Mouse (Mus musculus) hindlimb bud, embryonic 11.5 days (tissue): ENCODE data around the gene Clec3a.

Experiments
- DNase-seq: peaks from one replicate; pipeline ENCODE4 v3.0.0-alpha.2; 2012; ENCODE audit warnings: low read depth, low spot score; ENCODE audit errors: extremely low spot score

Gene Clec3a

DNA sequence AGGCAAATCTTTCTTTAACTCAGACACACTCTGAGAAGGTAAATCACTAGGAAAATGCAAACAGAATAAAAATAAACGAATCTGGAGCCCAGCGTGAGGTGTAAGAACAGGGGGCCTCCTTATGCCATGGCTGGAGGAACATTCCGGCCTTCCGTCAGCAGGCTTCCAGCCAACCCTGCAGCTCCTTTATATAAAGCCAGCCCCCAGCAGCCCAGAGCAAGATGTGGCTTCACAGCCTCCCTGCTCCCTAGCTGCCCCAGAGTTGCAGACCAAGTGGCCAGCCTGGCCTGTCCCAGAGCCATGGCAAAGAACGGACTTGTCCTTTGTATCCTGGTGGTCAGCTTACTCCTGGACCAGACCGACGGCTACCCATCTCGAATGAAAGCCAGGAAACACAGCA is at the start of gene Clec3a:
Gene Clec3a, plus strand, starts transcription at position 301 of the 400 bp plus-strand sequence.
- DNase-seq, result no peak

DNA sequence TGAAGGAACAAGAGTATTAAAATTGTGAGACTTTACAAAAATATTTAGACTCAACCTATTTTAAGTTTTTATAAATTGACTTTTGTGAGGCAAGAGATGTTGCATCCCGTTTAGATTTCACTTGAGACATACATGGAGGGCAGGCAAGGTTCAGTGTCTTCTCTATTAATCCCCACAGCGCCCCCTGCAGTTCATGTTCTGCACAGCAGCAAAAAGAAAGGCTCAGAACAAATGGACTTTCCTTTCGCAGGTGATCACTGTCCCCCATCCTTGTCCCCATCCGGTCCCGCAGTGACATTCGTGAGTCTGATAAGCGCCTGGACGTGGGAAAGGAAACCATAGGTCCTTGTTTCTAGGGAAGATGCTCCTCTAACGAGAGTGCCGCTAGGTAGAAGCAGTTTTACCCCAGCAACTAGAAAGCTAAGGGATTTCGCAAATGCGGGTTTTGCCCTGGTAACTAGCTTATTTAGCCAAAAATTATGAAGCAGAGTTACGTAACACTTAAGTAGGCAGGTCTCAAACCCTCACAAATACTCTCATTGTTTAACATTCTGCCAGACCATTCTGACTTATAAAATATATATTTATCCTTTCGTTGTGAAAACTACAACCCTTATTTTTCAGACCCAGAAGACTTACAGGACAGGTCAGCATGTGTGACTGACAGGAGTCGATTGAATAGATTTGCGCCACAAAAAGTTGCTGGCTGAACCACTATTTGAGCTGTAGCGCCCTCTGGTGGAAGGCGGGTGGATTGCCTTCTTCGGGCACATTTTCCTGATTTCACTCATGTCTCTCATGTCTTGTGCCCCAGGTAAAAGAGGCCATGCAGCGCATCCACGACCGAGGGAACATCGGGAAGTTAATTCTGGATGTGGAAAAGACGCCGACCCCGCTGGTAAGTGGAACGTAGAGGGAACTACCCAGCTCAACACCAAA is 48.6 kb upstream of the Clec3a start:
- DNase-seq, result no peak

DNA sequence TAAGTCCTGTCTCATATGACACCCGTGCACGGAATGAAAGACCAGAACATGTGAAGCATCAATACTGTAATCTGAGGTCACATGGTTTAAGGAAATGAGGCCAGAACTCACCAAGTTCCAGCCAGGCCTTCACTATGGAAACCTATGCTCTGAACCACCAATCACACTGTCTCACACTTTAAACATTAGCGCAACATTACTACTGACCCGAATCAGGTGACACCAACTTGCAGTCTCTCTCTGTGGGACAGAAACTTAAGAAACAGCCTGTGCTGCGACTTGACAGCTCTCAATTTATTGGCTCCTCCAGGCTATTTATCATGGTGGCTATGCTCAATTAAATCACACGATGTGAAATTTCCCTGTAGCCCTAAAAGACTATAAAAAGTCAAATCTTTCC is 43.5 kb upstream of the Clec3a start:
- DNase-seq, result no peak

DNA sequence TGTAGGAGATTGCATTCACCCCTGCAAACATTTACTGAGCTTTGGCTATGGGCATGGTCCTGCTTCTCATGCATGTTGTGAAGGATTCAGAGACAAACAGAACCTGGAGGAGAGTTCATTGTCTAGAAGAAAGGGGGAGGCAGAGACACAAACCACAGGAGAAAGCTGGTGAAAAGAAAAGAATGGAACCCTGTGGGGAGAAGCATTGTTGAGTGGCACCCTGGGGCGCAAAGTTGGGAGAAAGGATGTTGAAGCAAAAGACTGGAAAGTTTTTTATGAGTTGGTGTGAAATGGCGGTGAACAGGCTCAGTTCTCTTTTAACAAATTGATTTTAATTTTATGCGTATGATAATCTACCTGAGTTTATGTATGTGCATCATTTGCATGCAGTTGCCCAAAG is 33.7 kb upstream of the Clec3a start:
- DNase-seq, result no peak

DNA sequence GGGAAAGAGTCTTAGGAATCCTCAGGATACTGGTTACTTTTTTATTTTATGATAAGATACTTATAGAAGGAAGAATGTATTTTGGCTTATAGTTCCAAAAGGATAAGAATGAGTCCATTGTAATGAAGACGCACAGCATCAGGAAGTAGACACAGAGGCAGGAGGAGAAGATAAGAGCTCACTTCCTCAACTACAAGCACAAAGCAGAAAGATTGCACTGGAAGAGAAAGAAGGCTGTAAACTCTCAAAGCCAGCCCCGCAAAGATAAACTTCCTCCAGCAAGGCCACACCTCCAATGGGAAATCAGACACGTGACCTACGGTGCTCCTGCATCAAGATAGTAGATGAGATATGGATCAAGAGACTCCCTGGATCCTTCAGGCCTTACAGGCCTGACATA is 30.4 kb upstream of the Clec3a start:
- no peak for DNase-seq

DNA sequence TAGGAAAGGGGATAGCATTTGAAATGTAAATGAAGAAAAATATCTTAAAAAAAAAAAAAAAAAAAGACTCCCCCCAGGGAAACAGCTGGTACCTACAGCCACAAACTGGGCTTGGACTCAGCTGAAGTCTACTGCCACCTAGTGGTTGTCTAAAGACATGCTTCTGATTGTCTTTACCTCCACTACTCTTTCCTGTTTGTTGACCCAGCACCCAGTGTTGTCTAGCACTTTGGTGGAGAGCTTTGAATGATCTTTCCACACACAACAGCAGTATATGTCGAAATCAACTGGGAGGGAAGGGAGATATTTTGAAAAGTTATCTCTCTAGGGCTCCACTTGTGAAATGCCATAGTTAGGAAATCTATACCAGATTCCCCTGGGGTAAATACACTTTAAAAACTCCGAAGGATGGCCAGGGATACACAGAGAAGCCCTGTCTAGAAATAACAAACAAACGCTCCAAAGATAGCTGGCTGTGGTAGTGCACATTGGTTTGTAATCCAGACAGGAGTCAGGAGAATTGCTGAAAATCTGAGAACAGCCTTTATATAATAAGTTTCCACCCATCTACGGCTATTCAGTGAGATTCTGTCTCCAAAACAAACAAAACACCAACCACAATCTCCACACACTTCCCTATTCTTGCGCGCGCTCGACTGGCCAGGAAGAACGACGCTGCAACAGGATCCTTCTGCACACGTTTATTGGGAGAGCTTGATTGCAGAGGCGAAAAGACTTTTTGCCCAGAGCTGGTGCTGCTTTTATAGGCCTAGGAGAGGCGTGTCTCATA is 27.2 kb upstream of the Clec3a start:
- DNase-seq, result no peak

DNA sequence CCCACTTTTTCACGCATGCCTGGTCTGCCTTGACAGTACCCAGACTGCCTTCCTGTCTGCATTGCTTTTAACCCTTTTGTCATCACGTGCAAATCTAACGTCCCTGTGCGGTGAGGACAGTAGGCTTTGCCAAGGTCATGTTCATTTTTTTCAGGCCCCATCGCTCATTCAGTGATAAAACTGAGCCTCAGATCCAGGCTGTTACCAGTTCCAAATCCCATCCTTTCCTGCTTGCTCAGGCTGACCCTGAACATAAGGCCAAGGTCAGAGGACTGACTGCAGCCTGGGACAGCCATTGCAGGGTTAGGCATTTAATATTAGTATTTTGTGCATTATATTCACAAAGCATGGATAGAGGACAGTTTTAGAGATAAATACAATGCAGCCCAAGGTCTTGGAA is 19.6 kb upstream of the Clec3a start:
- no peak for DNase-seq

DNA sequence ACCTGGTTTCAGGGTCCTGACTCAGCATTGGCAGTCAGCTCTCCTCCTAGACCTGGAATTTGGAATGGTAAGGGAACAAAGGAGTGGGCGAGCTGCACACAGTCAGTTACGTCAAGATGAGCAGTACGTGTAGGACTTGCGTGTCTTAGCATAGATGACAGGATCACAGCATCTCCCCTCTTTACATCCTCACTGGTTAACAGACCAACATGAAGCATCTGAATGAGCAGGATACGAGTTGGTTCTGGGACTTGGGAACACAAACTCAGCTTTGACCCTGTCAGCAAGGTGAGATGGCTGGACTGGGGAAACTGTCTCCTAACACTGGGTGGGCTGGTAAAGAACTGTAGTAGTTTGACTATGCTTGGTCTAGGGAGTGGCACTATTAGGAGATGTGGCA is 18.6 kb upstream of the Clec3a start:
- no peak for DNase-seq

DNA sequence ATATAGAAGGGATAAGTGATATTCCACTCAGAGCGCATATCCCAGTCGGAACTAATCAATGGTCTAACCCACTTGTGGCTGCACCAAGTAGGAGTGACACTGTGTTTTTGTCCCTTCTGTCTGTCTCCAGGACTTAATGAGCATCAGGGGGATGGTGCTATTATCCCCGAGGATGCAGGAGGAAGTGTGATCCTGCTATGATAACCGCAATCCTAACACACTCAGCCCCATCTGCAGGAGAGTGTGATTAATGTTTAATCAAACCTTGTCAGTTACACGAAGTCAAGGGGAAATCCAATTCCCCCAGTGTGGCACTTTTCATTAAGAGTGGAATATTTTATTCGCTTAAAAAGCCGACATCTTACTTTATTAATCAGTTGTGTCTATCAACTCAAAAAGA is 16.2 kb upstream of the Clec3a start:
- DNase-seq, result no peak

DNA sequence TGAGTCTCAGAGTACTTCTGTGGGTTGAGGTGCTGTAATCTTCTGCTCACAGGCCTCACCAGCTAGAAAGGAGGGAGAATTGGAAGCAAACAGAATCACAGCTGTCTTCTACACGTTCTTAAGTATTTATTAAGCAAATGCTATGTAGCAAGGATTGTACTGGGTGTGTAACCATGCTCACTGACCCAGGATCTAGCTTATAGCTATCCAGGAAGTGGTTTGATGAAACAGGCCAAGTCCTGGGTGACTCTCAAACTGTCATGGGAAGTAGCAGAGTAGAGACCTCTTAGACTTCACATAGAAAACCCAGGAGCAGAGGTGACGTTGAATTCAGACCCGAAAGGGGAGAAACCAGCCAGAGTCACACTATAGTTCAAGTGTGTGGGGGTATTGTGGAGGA is 6.5 kb upstream of the Clec3a start:
- no peak for DNase-seq

DNA sequence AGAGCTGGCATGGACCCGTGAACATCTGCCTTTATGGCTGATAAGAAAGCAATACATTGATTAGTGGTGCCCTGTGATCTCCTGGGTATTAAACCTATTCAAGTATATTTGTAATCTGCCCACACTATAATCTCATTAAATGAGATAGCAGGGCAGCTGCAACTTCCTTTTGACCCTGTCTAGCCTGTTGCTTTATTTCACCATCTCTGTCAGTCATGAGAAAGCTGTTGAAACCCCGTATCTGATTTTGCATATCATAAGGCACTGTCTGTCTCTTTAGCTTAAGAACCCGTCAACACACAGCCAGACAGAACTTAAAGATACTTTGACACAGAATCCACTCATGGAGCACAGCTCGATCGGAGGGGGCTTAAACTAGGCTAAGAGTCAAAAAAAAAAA is 600 bp downstream of the Clec3a start:
- no peak for DNase-seq

DNA sequence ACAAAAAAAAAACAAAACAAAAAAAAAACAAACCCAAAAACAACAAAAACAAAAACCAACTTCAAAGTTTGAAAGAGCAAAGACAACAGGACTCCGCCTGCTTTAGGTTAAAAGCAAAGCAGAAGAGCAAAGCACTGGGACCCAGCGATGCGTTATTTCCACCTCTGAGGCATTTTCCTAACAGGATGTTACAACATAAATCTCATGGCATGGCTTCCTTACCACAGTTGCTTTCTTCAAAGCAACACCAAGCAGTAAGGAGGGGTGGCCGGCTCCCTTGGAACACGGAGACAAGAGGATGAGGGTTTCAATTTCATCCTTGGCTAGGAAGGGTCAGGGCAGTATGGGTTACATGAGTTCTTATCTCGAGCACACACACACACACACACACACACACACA is 1.0 kb downstream of the Clec3a start:
- no peak for DNase-seq

DNA sequence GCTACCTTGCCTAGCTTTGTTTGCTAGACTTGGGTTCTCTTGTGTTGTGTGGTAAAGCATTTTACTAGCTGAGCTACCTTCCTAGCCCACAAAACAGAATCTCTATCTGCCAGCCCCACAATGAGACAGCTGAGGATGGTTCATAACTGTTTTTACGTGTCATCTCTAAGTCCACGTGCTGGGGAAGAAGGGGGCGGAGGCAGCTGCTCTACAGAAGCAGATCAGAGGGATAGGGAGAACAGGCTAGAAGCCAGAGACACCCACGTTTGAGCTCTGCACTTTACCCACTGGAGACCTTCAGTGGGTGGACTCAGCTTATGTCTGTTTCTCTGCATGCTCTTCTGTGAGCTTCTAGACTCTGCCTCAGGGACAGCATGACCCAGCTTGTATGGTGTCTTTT is 3.7 kb downstream of the Clec3a start:
- no peak for DNase-seq

DNA sequence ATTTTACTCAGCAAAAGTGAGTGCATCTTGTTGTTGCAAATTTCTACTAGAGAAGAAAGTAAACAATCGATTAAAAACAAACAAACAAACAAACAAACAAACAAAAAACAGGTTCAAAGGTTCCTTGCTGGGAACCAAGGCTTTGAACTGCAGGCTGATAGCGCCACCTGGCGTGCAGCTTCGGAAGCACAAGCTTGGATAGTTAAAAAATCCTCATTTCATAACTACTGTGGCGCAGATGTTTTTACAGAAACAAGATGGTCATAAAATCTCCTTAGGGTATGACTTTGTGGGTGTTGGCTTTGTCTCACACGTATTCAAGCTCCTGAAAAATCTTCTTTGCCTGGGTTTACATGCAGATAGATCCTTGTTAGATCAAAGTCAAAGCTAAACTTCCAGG is 20.4 kb downstream of the Clec3a start:
- DNase-seq, result peak; percentile 35

DNA sequence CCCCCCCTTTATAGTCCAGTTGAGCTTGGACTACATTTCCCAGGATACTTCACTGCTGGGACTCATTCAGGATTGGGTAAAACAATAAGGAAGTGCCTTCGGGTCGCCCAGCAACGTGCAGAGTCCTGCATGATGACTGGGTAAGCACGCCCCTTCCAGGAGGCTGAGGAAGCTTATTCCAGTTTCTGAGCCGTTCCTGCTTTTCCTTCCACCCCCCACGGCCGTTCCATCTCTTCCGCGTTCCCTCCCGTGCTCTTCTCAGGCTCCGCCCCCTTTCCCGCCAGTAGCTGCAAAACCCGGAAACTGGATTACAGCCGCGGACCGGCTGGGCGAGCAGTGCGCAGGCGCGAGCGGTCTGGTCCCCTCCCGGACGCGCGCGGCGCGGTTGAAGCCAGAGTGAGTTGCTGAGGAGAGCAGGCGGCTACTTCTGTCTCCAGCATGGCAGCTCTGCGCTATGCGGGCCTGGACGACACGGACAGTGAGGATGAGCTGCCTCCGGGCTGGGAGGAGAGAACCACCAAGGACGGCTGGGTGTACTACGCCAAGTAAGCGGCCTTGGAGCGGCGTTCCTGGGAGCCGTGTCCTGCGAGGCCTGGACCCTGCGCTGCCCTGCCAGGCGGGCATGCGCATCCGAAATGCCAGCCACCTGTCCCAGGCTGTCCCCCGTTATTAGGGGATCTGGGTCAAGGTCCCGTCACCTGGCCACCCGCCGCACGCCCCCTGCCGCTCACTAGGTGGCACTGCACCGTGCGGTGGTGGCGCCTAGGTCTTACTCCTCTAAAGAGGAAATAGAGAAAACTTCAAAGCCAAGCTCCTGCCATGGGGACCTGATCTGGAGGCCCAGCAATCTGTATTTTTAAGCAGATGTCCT is 21.7 kb downstream of the Clec3a start, which contains the start of gene Wwox:
Gene Wwox, plus strand, starts transcription at position 322 of the 871 bp plus-strand sequence.
- DNase-seq, result peak; percentile 93

DNA sequence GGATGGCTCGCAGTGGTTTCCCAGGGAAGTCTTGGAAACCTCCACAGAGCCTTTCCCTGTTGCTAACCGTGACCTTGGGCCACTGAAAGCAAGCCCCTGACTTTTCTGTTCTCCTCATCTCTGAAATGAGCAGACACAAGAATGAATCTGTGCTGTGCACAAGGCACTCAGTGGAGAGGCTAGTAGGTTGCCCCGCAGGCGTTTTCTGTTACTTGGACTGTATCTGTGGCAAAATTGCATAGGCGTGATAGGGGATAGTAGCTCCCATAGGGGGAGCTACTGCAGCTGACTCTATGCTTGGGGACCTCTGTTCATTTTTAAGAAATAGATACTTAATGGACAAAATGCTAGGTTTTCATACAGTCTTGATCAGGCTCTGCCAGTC is 22.3 kb downstream of the Clec3a start:
- DNase-seq, result no peak

DNA sequence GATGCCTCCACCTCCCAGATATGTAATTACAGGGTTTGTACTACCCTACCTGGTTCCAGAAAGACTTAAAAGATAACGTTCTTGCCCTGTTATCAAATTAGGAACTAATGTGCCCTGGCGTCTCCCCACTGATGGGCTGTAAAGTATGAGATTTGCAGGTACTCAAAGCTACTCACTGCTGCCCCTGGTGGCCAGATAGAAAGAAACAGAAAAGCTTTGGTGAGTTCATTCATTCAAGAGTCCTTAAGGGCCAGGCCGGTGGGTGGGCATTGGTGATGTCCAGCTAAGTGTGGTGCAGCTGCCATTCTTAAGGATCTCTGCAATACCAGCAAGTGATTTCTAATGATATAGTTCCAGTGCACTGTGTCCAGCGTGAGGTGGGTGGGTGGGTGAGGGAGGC is 23.7 kb downstream of the Clec3a start:
- no peak for DNase-seq

DNA sequence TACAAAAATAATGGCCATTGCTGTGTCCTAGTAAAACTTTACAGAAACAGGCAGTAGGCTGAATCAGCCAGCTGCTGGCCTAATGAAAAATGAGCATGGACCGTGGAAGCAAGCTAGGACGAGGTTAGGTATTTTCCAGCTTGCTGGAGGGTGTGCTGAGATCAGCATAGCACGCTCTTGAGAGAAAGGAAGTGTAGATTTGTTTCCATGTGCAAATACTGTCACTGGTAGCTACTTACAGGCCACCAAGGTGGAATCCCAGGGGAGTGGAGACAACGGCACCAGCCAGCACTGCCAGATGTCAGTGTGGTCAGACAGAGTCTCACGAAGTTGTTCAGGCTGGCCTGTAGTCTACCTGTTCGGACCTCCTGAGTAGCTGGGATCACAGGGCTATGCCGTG is 29.0 kb downstream of the Clec3a start:
- DNase-seq, result no peak

DNA sequence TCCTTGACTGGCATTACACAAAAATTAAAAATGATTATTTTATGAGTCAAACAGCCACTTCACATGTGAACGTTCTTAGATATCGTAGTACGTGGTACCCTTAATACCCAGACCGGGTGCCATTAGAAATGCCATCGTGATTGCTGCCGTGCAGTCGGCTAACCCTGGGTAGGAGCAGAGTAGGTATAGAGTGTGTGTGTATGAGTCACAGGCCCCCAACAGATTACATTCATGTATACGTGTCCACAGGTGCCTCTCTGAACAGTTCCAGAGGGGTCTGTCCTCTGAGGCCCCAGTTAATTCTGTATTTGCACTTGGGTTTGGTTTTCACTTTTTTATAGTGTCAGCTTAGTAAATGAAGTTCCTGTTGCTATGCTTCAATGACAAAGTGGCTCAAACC is 34.4 kb downstream of the Clec3a start:
- DNase-seq, result no peak

DNA sequence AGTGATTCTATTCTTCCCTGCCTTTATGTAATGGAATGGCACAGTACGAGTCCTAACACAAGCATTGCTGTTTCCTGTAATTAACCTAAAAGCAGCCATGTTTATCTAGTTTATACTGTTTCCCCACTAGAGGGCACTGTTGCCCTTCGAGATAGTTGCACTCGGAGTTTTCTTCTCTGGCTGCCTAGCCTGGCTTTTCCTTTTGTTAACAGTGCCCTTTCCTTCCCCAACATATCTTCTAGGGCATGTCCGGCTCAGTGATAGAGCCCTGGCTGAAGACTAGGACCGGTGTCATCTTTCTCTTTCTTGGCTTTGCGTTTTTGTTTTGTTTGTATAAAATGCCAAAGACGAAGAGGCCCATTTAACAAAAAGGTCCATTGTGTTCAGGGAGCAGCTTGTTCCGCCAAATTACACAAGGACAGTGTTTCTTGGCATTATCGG is 34.9 kb downstream of the Clec3a start:
- DNase-seq, result peak; percentile 92

DNA sequence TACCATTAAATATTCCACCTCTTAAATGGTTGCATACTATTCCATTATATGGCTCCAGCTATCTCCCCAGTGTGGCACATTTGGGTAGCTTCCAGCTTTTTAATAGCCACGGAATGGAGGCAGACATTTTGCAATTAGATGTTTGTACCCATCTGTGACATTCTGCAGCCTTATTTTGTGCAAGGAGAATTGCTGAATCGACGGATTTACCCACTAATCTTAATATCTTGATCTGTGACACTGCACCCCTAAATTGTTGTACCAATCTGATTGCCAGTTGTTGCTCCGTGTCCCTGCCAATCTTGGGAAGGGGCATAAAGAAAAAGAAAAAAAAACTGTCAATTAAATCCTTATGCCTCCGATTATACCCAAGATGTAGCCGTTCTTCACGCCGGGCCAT is 37.4 kb downstream of the Clec3a start:
- DNase-seq, result no peak
